Mouse (Mus musculus): ENCODE data around the gene Slc22a14. TPM values are rescaled to one million over a fixed set of nuclear protein-coding genes. Genes with fewer than 3 reads are reported as not detected.
"Not testable (repeated sequence)": the region's sequence is repeated elsewhere in the genome, so short reads cannot be mapped to it uniquely, and the experiment has no call there.

Slc22a14 gene
- polyA plus RNA-seq, 1 experiment, result not detected

- Histone ChIP-seq H3K27ac (ENCODE audit: insufficient read depth, low read depth, low read length) (0 out of 2 replicates have a peak overlapping the region, but pooled peaks have one; percentile 7), H3K4me3 (ENCODE audit: insufficient read depth, low read length) (no peak overlapping the region), H3K4me1 (ENCODE audit: control insufficient read depth, insufficient read depth, low read length) (peaks cover 29% of the 10 kb centered on the region)
- TF ChIP-seq CTCF (IDR thresholded peaks at IDR 0.05; ENCODE audit: low read depth, low read length) (no peak), POLR2A (IDR thresholded peaks at IDR 0.05; ENCODE audit: borderline replicate concordance, low read depth, low read length) (no peak)
Observed at GRCm38 (mm10) chr9:119394808-119395207, 29.5 kb upstream of the Slc22a14 start.

- TF ChIP-seq POLR2A (IDR thresholded peaks at IDR 0.05; ENCODE audit: borderline replicate concordance, low read depth, low read length) (no peak), CTCF (IDR thresholded peaks at IDR 0.05; ENCODE audit: low read depth, low read length) (no peak)
- Histone ChIP-seq H3K4me1 (ENCODE audit: control insufficient read depth, insufficient read depth, low read length) (peaks cover 18% of the 10 kb centered on the region), H3K4me3 (ENCODE audit: insufficient read depth, low read length) (no peak overlapping the region), H3K27ac (ENCODE audit: insufficient read depth, low read depth, low read length) (no peak overlapping the region)
Observed at GRCm38 (mm10) chr9:119390214-119390613, 24.9 kb upstream of the Slc22a14 start.

- TF ChIP-seq CTCF (IDR thresholded peaks at IDR 0.05; ENCODE audit: low read depth, low read length), result no peak
- no peak for TF ChIP-seq POLR2A (IDR thresholded peaks at IDR 0.05; ENCODE audit: borderline replicate concordance, low read depth, low read length)
- Histone ChIP-seq H3K27ac (ENCODE audit: insufficient read depth, low read depth, low read length) (no peak overlapping the region), H3K4me1 (ENCODE audit: control insufficient read depth, insufficient read depth, low read length) (peaks cover 14% of the 10 kb centered on the region), H3K4me3 (ENCODE audit: insufficient read depth, low read length) (no peak overlapping the region)
Observed at GRCm38 (mm10) chr9:119388956-119389355, 23.6 kb upstream of the Slc22a14 start.

- Histone ChIP-seq H3K4me3 (ENCODE audit: insufficient read depth, low read length) (no peak overlapping the region), H3K27ac (ENCODE audit: insufficient read depth, low read depth, low read length) (no peak overlapping the region), H3K4me1 (ENCODE audit: control insufficient read depth, insufficient read depth, low read length) (peaks cover 7% of the 10 kb centered on the region; the same call in 1 of the 2 replicates)
- TF ChIP-seq CTCF (IDR thresholded peaks at IDR 0.05; ENCODE audit: low read depth, low read length) (no peak), POLR2A (IDR thresholded peaks at IDR 0.05; ENCODE audit: borderline replicate concordance, low read depth, low read length) (no peak)
Observed at GRCm38 (mm10) chr9:119382603-119383002, 17.2 kb upstream of the Slc22a14 start.

- Histone ChIP-seq H3K4me1 (ENCODE audit: control insufficient read depth, insufficient read depth, low read length) (peaks cover 7% of the 10 kb centered on the region; the same call in 1 of the 2 replicates), H3K4me3 (ENCODE audit: insufficient read depth, low read length) (no peak overlapping the region), H3K27ac (ENCODE audit: insufficient read depth, low read depth, low read length) (no peak overlapping the region)
- TF ChIP-seq CTCF (IDR thresholded peaks at IDR 0.05; ENCODE audit: low read depth, low read length) (no peak), POLR2A (IDR thresholded peaks at IDR 0.05; ENCODE audit: borderline replicate concordance, low read depth, low read length) (no peak)
Observed at GRCm38 (mm10) chr9:119378231-119378630, 12.9 kb upstream of the Slc22a14 start.

- H3K4me1 ChIP-seq (ENCODE audit: control insufficient read depth, insufficient read depth, low read length), result peaks cover 7% of the 10 kb centered on the region; the same call in 1 of the 2 replicates
- TF ChIP-seq POLR2A (IDR thresholded peaks at IDR 0.05; ENCODE audit: borderline replicate concordance, low read depth, low read length) (no peak), CTCF (IDR thresholded peaks at IDR 0.05; ENCODE audit: low read depth, low read length) (no peak)
- H3K27ac ChIP-seq (ENCODE audit: insufficient read depth, low read depth, low read length), result no peak overlapping the region
- H3K4me3 ChIP-seq (ENCODE audit: insufficient read depth, low read length), result no peak overlapping the region
Observed at GRCm38 (mm10) chr9:119375556-119375955, 10.2 kb upstream of the Slc22a14 start.

GRCm38 (mm10) chr9:119375008-119375407 is 9.7 kb upstream of the Slc22a14 start:
- TF ChIP-seq POLR2A (IDR thresholded peaks at IDR 0.05; ENCODE audit: borderline replicate concordance, low read depth, low read length) (no peak), CTCF (IDR thresholded peaks at IDR 0.05; ENCODE audit: low read depth, low read length) (no peak)

GRCm38 (mm10) chr9:119371251-119371650 is 5.9 kb upstream of the Slc22a14 start:
- no peak overlapping the region for H3K27ac ChIP-seq (ENCODE audit: insufficient read depth, low read depth, low read length)
- TF ChIP-seq CTCF (IDR thresholded peaks at IDR 0.05; ENCODE audit: low read depth, low read length), result no peak
- TF ChIP-seq POLR2A (IDR thresholded peaks at IDR 0.05; ENCODE audit: borderline replicate concordance, low read depth, low read length), result no peak
- no peaks in the 10 kb centered on the region for H3K4me1 ChIP-seq (ENCODE audit: control insufficient read depth, insufficient read depth, low read length)
- H3K4me3 ChIP-seq (ENCODE audit: insufficient read depth, low read length), result no peak overlapping the region

More at GRCm38 (mm10) chr9:119375008-119375407, 9.7 kb upstream of the Slc22a14 start:
- H3K27ac ChIP-seq (ENCODE audit: insufficient read depth, low read depth, low read length), result no peak overlapping the region
- H3K4me1 ChIP-seq (ENCODE audit: control insufficient read depth, insufficient read depth, low read length), result peaks cover 7% of the 10 kb centered on the region; the same call in 1 of the 2 replicates
- no peak overlapping the region for H3K4me3 ChIP-seq (ENCODE audit: insufficient read depth, low read length)

- H3K4me1 ChIP-seq (ENCODE audit: control insufficient read depth, insufficient read depth, low read length); H3K27ac ChIP-seq (ENCODE audit: insufficient read depth, low read depth, low read length); H3K4me3 ChIP-seq (ENCODE audit: insufficient read depth, low read length): not testable (repeated sequence)
Observed at GRCm38 (mm10) chr9:119370770-119371169, 5.4 kb upstream of the Slc22a14 start.

GRCm38 (mm10) chr9:119368367-119368766 is 3.0 kb upstream of the Slc22a14 start:
- no peak for TF ChIP-seq POLR2A (IDR thresholded peaks at IDR 0.05; ENCODE audit: borderline replicate concordance, low read depth, low read length)
- TF ChIP-seq CTCF (IDR thresholded peaks at IDR 0.05; ENCODE audit: low read depth, low read length), result no peak
- H3K27ac ChIP-seq (ENCODE audit: insufficient read depth, low read depth, low read length), result no peak overlapping the region

GRCm38 (mm10) chr9:119363229-119363628 is 2.1 kb downstream of the Slc22a14 start:
- no peak overlapping the region for H3K4me3 ChIP-seq (ENCODE audit: insufficient read depth, low read length)
- no peak overlapping the region for H3K27ac ChIP-seq (ENCODE audit: insufficient read depth, low read depth, low read length)
- TF ChIP-seq POLR2A (IDR thresholded peaks at IDR 0.05; ENCODE audit: borderline replicate concordance, low read depth, low read length), result no peak
- TF ChIP-seq CTCF (IDR thresholded peaks at IDR 0.05; ENCODE audit: low read depth, low read length), result no peak
- peaks cover 15% of the 10 kb centered on the region for H3K4me1 ChIP-seq (ENCODE audit: control insufficient read depth, insufficient read depth, low read length)

More at GRCm38 (mm10) chr9:119368367-119368766, 3.0 kb upstream of the Slc22a14 start:
- H3K4me3 ChIP-seq (ENCODE audit: insufficient read depth, low read length), result no peak overlapping the region
- H3K4me1 ChIP-seq (ENCODE audit: control insufficient read depth, insufficient read depth, low read length), result peaks cover 15% of the 10 kb centered on the region

All from bone marrow macrophage, adult 2 months (primary cell).